Mouse (Mus musculus) lung, adult 2 months (tissue): ENCODE data around the gene Syne3. TPM values are rescaled to one million over a fixed set of nuclear protein-coding genes. Genes with fewer than 3 reads are reported as not detected.

Source experiments
- DNase-seq: peaks from one replicate; pipeline ENCODE4 v3.0.0; 2022
- H3K4me1 ChIP-seq: fragments of 200-500 bp; 2 replicates; pipeline ENCODE4 v1.6.1; 2011; ENCODE audit warnings: low read length; ENCODE audit not compliant: control insufficient read depth, insufficient read depth
- H3K4me3 ChIP-seq: fragments of 200-500 bp; replicated peaks from 2 replicates; pipeline ENCODE3; 2011; ENCODE audit warnings: low read depth, mild to moderate bottlenecking, control low read depth, low read length; ENCODE audit errors: extremely low read depth
- CTCF ChIP-seq: fragments of 200-500 bp; IDR thresholded peaks from 2 replicates; pipeline ENCODE4 v1.5.1; 2011; ENCODE audit warnings: mild to moderate bottlenecking, low read length, control low read depth; ENCODE audit not compliant: insufficient read depth
- POLR2A ChIP-seq: fragments of 200-500 bp; IDR thresholded peaks from 2 replicates; pipeline ENCODE4 v1.6.1; 2011; ENCODE audit warnings: low read depth, mild to moderate bottlenecking, control low read depth, low read length, borderline replicate concordance; ENCODE audit errors: extremely low read depth
- whole genome bisulfite sequencing: fragments of 180-500 bp; shearing (Covaris S2); methylation state at CpG from one replicate; pipeline ENCODE4 v1.1.7; 2018; 5-methylcytosine and 5-hydroxymethylcytosine counted together
- polyA plus RNA-seq: library from polyadenylated mRNA; depleted of rRNA; stranded (reverse); fragments of >200 nt; gene quantifications from 2 replicates; pipeline ENCODE4 v1.2.3, GENCODE M21; 2012

Syne3 gene
- polyA plus RNA-seq, 1 experiment, result 3.5 TPM

- TF ChIP-seq CTCF (no peak), POLR2A (no peak)
- Histone ChIP-seq H3K4me3 (no peak overlapping the region), H3K4me1 (no peaks in the 10 kb centered on the region)
- DNase-seq, result no peak
- whole genome bisulfite sequencing, result 81% methylated on average over 7 of the region's 7 CpGs
These were observed 88.5 kb downstream of the Syne3 start for GRCm38 (mm10) chr12:104921071-104921470.

GRCm38 (mm10) chr12:104919247-104919646 lies 90.4 kb downstream of the Syne3 start:
- no peak for DNase-seq
- no peaks in the 10 kb centered on the region for H3K4me1 ChIP-seq
- 79% methylated on average over 2 of the region's 2 CpGs for whole genome bisulfite sequencing
- TF ChIP-seq POLR2A (no peak), CTCF (no peak)
- no peak overlapping the region for H3K4me3 ChIP-seq

GRCm38 (mm10) chr12:104917927-104918326 lies 91.7 kb downstream of the Syne3 start:
- DNase-seq, result no peak
- Histone ChIP-seq H3K4me3 (no peak overlapping the region), H3K4me1 (no peaks in the 10 kb centered on the region)
- WGBS, result 96% methylated on average over 2 of the region's 2 CpGs
- no peak for TF ChIP-seq CTCF
- no peak for TF ChIP-seq POLR2A

- no peaks in the 10 kb centered on the region for H3K4me1 ChIP-seq
- WGBS, result 90% methylated on average over 4 of the region's 4 CpGs
- DNase-seq, result no peak
- TF ChIP-seq POLR2A (no peak), CTCF (no peak)
- H3K4me3 ChIP-seq, result no peak overlapping the region
These were observed 92.3 kb downstream of the Syne3 start for GRCm38 (mm10) chr12:104917297-104917696.

- 90% methylated on average over 8 of the region's 8 CpGs for WGBS
- no peak for TF ChIP-seq POLR2A
- no peak for TF ChIP-seq CTCF
- DNase-seq, result no peak
- Histone ChIP-seq H3K4me1 (no peaks in the 10 kb centered on the region), H3K4me3 (no peak overlapping the region)
These were observed 92.8 kb downstream of the Syne3 start for GRCm38 (mm10) chr12:104916776-104917175.

- DNase-seq, result no peak
- TF ChIP-seq CTCF (no peak), POLR2A (no peak)
- Histone ChIP-seq H3K4me1 (no peaks in the 10 kb centered on the region), H3K4me3 (no peak overlapping the region)
- 64% methylated on average over 4 of the region's 4 CpGs for WGBS
These were observed 93.9 kb downstream of the Syne3 start for GRCm38 (mm10) chr12:104915681-104916080.

GRCm38 (mm10) chr12:104912990-104913389 lies 96.6 kb downstream of the Syne3 start:
- H3K4me3 ChIP-seq, result no peak overlapping the region
- WGBS, result 60% methylated on average over 3 of the region's 3 CpGs
- TF ChIP-seq POLR2A (no peak), CTCF (no peak)
- no peaks in the 10 kb centered on the region for H3K4me1 ChIP-seq
- DNase-seq, result no peak

GRCm38 (mm10) chr12:104912281-104912933 lies 97.2 kb downstream of the Syne3 start:
- no peaks in the 10 kb centered on the region for H3K4me1 ChIP-seq
- no peak for DNase-seq
- TF ChIP-seq POLR2A, result no peak
- no peak for TF ChIP-seq CTCF
- H3K4me3 ChIP-seq, result no peak overlapping the region
- 55% methylated on average over 10 of the region's 10 CpGs for WGBS

- Histone ChIP-seq H3K4me1 (no peaks in the 10 kb centered on the region), H3K4me3 (no peak overlapping the region)
- no peak for TF ChIP-seq CTCF
- TF ChIP-seq POLR2A, result no peak
- WGBS, result 85% methylated on average over 4 of the region's 4 CpGs
- DNase-seq, result no peak
These were observed 99.9 kb downstream of the Syne3 start for GRCm38 (mm10) chr12:104909750-104910149.

- Histone ChIP-seq H3K4me1 (no peaks in the 10 kb centered on the region), H3K4me3 (no peak overlapping the region)
- 70% methylated on average over 5 of the region's 5 CpGs for WGBS
- TF ChIP-seq CTCF (no peak), POLR2A (no peak)
- DNase-seq, result no peak
These were observed 100.6 kb downstream of the Syne3 start for GRCm38 (mm10) chr12:104908986-104909385.
